Mouse (Mus musculus): ENCODE data around the gene Ubash3b.

- no peak for TF ChIP-seq CTCF (IDR thresholded peaks at IDR 0.05; ENCODE audit: low read depth, low read length)
- TF ChIP-seq EP300 (IDR thresholded peaks at IDR 0.05; ENCODE audit: insufficient read depth, low read depth, low read length): no peak
Measured at GRCm38 (mm10) chr9:41109749-41110148, 51.7 kb downstream of the Ubash3b start.
